Mouse (Mus musculus) adrenal gland, adult (tissue): Measurements from ENCODE around the gene Stox2.

ENCODE experiments used
- DNase-seq, 2 experiments: peaks; one replicate each; pipeline ENCODE4 v3.0.0; 2022 to 2023; ENCODE audit warnings: low spot score in 1 of 2; ENCODE audit not compliant: inconsistent age in 2 of 2

Stox2 gene

DNA sequence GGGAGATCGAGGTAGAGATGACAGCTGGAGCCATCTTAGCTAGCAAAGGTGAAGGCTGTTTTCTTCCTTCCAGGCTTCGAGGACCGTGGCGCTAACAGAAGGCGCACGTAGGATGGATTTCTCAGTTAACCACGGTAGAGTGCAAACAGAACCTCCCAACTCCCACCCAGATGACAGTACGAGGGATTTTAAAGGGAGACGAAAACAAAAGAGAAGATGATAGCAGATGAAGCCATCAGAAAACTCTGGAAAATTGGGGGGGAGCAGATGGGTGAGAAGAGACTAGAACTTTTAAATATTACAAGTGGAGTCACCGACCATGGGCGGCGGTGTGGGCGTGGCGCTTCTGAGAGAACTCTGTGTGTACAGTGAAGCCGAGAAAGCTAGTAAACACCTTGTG is 202.0 kb downstream of the Stox2 start:
- no peak for DNase-seq

DNA sequence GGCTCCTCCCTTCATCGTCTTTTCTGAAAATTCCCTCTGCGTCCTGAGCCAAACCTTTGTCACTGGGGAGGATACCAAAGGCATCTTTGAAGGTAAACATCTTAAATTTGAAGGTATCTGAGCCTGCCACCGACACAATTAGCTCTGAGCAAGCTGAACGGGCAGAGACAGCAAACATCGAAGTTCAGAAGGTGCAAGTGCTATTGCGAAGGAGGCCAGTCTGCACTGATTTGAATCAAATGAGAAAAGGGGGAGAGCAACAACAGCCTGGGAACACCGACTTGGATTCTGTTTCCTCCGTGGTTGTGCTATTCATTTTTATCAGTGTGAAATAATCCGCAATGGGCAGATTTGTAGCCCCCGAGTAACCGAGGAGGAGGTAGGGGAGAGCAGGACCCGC is 202.5 kb downstream of the Stox2 start:
- DNase-seq, result no peak

DNA sequence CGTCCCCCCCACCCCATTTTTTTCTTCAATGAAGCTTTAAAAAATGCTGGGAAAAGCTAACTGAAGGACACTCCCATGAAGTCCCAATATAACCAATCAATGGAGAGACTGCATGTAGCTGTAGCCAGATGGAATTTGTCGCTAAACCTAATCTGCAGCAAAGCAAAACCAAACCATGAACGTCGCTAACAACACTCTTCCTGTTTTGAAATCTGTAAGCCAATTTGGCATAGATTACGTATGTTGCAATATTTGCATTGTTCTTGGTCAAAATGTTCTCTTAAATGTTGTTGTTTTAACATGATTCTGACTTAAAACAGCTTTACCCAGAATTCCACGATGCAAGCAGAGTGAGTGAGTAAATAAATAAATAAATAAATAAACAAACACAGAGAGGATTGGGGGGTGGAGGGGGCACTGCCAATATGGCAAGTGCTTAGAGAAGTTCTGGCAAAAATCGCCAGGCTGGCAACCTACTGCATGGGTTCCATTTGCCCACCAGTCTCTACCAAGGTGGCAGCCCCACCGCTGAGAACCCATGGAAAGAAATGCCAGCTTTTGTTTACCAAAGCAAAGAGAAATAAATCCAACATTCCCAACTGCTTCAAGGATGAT is 203.0 kb downstream of the Stox2 start:
- peak in 1 of 2 experiments; percentile 47 for DNase-seq

DNA sequence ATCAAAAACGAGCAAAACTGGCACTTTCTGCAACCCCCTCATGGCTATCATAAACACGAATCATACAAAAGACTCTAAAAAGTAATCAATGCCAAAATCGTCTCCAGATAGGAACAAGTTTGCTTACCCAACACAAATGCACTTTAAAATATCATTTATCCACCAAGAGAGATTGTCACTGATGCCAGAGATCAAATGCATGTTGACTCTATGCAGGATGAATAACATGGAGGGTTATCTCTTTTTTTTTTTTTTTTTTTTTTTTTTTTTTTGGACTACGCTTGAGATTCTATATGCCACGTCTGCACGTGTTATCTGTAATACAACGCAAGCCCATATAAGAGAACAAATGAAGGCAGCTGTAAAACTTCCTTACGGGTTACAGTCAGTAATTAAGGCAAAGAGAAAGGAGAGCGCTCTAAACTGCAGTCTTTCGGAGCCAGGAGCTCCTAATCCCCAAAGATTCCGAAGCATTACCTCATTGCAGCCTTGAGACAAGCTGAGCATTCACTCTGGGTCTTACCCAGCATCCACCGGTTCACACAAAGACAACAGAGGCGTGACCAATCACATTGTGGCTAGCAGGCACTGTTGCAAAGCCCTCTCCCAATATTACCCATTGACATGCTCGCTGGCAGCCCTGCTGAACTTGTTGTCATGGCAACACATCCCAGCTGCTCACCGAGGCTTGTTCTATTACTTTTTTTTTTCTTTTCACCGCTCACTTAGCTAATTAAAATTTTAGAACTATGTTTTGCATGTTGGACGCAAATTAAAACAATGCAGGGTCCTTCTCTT is 203.8 kb downstream of the Stox2 start:
- DNase-seq, result peak; percentile 67 to 86

DNA sequence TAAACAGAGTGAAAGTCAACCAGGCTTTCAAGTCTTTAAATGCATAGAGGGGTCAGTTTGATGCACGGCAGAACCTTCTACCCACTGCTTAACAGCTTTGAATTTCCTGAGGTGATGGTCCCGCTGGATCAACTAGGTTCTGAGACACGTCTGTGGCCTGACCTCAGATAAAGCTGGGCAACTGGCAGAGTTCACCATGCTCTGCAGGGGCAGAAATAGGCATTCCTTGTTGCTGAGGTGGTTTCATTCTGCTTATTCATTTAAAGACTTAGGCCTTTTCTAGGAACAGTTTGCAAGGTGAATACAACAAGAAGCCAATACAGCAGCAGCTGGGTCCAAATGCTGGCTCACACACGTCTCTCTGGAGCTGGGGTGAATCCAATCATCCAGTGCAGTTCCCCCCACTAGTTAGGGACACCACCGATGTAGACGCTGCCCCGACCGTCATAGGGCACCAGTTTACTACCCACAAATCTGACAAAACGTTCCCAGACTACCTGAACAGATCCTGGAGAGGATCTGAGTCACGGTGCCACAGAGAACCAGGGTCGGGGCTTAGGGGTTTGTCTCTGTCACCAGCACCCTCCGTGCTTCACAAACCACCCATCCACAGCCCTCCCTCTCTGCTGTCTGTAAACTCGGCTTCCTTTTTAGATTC is 204.6 kb downstream of the Stox2 start:
- DNase-seq, result no peak

DNA sequence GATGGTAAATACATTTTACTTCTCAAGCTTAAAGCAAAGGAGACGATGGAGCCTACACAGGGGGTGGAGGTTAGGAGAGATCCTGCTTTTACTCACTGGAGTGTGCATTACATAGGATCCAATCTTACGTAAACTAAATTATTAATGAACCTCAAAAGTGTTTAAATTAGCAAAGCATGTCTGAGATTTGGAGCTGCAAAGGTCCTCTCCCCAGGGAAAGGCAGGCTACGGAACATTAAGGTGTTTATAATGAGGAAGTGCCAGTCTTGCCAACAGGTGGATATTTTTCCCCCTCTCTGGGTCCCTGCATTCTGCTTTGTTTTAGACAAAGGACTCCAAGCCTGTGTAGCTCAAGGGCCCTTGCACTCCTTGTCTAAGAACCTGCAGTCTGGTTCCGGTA is 205.3 kb downstream of the Stox2 start:
- no peak for DNase-seq

DNA sequence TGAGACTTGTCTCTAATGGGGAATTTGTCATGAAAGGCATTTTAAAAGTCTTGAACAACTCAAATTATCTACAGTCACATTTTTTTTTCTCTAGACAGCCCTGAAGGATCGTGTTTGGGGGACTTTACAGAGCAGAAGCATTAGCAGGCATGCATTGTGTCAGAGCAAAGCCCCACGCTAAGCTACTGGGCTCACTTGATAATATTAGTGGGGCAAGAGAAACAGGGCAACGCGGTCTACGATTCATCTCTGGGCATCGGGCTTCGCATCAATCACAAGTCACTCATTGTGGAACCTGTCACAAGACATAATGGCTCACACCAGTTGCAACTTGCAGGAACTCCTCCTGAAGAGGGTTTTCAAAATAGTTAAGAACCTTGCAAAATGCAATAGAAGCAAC is 205.9 kb downstream of the Stox2 start:
- no peak for DNase-seq

DNA sequence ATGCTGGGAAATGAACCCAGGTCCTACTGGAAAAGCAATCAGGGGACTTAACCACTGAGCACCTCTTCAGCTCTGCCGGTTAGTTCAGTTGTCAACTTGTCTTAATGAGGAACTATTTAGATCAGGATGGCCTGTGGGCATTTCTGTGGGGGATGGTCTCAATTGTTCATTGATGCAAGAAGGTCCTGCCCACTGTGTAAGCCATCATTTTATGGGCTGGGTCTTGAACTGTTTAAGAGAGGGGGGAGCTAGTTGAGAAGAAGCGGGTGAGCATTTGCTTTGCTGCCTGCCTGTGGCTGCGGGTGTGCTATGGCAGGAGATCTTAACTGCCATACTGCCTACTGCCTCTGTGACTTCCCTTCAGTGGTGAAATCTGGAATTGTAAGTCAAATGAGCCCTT is 214.1 kb downstream of the Stox2 start:
- DNase-seq, result no peak

DNA sequence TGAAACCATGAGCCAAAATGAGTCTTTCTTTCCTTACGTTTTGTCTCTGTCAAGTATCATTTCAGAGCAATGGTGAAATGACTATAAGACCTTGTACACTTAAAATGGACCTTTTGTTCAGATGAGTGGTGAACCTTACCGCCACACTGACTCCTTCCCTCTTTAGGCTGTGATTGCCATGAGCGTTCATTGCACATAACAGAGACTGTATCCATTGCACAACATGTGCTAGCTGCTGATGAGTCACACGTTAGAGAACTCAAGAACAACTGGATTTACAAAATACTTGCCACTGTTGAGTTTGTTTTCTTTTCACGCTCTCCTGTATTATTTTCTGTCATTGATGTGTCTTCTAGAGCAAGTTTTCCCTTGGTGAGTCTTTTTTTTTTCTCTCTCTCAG is 216.1 kb downstream of the Stox2 start:
- no peak for DNase-seq

DNA sequence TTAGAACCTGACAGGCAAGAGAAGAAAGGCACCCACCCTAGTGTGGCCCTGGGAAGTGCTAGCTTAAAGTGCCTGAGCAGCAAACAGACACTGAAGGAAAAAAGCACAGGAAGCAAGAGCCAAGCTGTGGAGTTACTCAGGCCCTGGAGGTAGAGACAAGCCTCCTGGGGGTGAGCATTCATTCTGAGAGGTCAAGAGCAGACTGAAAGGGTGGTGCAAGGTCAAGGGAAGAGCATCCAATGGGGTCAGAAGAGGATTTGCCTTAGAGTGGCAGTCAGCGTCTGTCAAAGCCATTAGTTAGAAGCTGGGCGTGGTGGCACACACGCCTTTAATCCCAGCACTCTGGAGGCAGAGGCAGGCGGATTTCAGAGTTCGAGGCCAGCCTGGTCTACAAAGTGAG is 224.3 kb downstream of the Stox2 start:
- DNase-seq, result no peak

DNA sequence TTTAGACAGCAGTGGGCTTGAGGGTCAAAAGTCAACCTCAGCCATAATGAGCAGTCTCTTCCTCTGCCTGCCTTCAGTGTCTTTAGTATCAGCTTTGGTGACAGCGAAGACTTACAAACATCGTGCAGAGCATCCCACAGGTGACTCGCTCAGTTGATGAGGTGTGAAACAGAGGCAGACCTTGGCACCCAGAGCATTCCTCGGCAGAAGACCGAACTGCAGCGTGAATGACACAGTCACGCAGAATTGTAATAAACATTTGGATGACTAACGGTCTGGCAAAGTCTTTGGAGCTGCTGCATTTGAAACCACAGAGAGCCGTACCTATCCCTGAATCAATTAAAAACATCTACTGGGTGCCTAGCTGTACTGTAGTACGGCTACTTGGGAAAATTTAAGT is 225.0 kb downstream of the Stox2 start:
- DNase-seq, result no peak

DNA sequence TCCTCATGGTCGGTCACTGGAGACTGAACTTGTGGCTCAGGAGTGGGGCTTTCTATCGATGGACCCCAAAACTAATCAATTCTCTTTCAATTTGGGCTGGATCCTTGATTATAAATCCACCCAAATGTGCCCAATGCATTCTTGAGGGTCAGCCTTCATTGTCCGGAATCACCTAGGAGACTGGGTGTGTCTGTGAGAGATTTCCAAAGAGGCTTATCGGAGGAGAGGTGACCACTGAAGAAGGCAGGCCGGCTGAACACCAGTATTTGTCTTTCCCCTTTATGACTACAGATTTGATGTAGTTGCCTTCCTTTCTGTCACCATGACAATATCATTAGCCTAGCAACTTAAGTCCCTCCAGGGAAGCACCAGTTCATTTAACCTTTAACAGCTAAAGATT is 225.8 kb downstream of the Stox2 start:
- DNase-seq, result no peak

DNA sequence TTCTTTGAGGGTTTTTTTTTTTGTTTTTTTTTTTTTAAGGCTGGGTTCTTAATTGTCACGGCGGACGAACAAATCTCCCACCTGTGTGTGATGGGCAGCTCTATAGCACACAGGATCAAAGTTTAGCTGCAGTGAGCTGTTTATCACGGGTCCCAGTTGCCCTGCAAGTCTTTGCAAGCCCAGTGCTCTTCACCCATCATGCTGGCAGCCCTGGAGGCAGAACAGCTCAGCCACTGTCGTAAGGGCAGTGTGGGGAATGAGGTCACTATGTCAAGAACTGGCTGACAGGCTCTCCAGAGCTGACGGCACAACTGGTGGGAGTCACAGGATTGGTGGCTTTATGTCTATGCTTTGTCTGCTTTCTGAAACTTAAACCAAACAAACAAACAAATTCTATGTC is 227.6 kb downstream of the Stox2 start:
- DNase-seq, result peak; percentile 31 to 69

DNA sequence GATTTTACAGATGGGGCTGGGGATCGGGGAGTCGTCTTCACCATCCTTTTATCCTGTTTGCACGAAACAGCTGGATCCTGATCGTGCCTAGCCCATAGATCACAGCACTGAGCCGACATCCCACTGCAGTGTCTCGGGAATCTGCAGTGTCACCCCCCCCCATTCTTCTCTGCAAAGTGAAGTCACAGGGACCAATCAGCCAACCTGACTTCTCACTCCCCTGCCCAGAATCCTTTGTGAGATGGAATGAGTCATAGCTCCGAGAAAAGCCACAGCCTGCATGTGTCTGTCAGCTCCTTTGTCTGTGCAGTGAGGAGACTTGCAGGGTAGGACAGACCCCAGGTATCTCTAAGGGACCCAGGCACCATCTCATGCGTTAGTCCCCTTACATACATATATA is 228.1 kb downstream of the Stox2 start:
- no peak for DNase-seq

DNA sequence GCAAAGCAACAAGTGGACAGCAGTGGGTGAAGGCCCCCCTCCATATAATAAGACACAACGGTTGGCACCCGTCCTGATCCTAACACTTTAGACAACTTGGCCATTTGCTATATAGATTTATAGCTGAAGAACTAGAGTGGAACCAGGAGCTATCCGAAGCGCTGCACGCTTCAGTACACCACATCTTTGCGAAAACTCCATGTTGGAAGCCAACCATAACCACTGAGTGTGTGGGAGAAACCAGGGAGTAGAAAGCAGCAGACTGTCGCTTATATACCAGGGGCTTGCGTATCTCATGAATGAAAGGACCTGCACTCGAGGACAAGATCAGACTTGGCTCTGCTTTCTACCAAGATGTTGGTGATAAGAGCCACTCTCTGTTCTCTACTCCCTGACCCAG is 234.0 kb downstream of the Stox2 start:
- DNase-seq, result no peak

DNA sequence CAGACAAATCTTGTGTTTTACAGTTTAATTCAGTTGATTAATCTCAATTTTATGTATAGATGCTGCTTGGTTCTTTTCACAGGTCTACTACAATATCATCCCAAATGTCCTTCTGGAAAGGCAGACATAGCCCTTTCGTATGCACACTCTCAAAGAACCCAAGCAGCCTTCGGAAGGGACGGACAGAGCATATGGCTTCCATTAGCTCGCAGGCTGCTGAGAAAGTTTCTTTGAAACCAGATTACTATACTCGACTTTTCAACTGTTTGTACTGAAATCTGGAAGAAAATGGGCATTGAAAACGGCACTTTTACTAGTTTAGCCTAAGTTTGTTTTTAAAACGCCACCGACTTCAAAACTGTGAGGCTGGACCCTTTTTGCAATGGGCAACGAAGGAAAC is 234.9 kb downstream of the Stox2 start:
- DNase-seq, result no peak

DNA sequence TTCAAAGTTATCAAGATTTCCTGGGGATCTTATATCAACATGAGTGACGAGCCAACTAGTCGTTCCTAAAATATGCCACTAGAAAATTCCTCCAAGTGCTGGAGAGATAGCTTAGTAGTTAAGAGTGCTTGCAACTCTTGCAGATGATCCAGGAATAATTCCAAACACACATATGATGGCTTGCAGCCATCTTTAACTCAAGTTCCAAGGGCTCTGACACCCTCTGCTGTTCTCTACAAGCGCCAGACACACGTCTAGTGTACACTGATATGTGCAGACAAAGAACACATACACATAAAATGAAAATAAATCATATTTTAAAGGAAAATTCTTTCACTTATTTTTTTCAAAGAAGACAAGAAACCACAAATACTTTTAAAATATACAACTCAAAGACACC is 237.9 kb downstream of the Stox2 start:
- DNase-seq, result no peak

DNA sequence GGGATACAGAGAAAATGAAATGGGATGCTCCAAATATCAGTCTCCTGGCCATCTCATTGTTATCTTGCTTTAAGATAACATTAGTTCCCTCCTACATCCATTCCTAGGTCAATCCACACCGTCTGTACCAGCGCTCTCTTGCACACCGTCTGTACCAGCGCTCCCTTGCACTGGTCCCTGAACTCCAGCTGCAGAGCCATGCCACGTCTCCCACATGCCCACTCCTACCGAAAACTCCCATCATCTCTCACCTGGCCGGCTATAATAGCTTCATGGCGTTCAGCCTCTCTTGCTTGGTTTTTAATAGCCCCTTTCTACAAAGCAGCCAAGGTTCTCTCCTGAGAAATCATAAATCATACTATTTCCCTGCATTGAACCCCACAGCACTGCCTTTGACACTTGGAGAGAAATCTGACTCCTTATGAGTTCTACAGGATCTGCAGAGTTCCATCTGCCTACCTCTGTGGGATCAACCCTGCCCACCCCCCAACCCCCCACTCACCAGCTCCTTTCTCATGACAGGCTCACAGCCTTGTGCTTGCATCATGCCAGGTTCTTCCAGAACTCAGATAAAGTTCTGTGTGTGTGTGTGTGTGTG is 239.4 kb downstream of the Stox2 start:
- no peak for DNase-seq

DNA sequence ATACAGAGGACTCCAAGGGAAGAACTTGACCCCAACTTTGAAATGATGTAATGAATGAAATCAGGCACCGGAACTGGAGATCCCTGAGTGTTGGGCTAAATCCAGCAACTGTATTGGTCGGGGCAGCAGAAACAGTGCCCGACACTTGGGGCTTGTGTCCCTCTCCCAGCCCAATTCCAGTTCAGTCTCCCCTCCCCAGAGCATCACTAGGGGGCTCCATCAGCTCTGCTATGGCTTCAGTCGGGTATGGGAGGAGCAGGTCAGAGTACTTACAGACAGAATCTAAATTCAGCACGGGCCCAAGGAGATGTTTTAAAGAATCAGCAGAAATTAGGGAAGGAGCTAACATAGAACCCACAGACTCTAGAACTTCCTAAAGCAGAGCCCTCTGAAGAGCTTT is 240.7 kb downstream of the Stox2 start:
- no peak for DNase-seq

DNA sequence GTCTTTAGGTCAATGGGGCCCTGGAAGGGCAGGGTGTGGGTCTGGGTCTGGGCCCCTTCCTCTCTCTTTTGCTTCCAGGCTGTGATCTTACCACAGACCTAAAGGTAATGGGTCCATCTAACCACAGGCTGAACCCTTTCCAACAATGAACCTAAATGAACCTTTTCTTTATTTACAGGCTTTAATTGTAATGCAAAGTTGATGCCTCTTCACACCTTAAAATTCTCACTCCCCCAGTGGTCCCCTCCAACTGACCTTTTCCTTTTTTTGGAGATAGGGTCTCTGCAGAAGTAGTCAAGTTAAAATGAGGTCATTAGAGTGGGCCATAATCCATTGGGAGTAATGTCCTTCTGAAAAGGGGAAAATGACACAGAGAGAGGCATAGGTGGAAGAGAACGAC is 249.8 kb downstream of the Stox2 start:
- no peak for DNase-seq

DNA sequence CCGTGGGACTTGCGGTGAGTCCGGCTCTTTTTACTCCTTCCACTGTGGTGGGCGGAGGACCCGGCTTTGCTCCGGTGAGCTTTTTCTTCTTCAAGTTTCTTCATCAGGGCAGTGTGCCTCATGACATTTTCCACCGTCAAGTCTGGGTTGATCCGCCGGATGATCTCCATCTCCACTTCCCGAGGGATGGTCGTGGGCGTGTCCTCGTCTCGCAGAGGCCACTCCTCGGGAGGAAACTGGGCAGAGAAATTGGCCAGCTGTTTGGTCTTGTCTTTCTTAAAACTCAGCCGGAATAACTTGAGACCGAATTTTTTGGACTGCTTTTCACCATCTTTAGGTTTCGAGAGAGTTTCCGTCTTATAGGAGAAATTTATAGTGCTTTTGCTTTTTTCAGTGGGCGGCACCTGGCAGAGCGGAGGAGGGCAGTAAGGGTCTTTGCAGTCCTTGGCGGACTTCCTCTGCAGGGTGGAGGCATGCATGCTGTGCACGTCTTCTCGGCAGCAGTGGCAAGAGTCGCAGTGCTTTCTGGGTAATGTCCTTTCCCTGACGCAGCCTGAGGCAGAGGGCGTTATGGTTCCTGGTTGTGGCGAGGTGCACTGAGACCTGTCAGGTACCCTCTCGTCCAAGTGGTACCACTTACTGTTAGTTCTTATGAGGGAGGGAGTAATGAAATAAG is 252.7 kb downstream of the Stox2 start:
- DNase-seq, result no peak
